Mouse (Mus musculus) megakaryocyte-erythroid progenitor cell, adult 5-6 weeks (primary cell): ENCODE results near the gene Gm21188. TPM values are rescaled to one million over a fixed set of nuclear protein-coding genes. Genes with fewer than 3 reads are reported as not detected.
A peak's percentile ranks its signal among the peaks of the same experiment; 100 is the strongest.
"Not testable (repeated sequence)": the region's sequence is repeated elsewhere in the genome, so short reads cannot be mapped to it uniquely, and the experiment has no call there.

Source experiments
- ATAC-seq: replicated peaks from 2 replicates; pipeline ENCODE4 v1.8.0; 2016; ENCODE audit warnings: mild to moderate bottlenecking, inconsistent platforms; ENCODE audit not compliant: severe bottlenecking, poor library complexity, low FRiP score, low TSS enrichment
- total RNA-seq, 2 experiments: library from RNA; stranded (forward) in 1 of 2; stranded (reverse) in 1 of 2; fragments of 200-1000, 215-1000 nt in 1 of 2; fragments of >200 nt in 1 of 2; fragmentation: Nextera tagmentation in 1 of 2; gene quantifications; 2 replicates each; pipeline ENCODE4 v1.2.3; 2014 to 2017

The Gm21188 gene
- total RNA-seq, 2 experiments from 2014 or later = not detected

DNA sequence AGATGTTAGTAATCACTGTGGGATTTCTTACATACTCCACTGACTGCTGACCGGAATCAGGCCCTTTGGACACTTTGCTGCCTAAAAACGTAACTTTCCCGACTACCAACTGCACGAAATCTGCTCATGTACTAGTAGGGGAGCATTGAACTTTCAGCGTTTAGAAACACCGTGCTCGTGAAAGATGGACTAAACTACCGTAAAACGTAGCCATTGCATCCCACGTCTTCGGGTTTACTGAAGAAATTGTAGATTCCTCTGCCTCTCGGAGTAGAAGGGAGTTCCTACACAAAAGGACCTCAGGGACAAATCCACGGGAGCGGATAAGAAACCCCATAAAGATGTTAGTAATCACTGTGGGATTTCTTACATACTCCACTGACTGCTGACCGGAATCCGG, 20.3 kb downstream of the Gm21188 start:
- not testable (repeated sequence) for ATAC-seq

GRCm38 (mm10) chr13:120027368-120027767, 24.6 kb downstream of the Gm21188 start:
- not testable (repeated sequence) for ATAC-seq

DNA sequence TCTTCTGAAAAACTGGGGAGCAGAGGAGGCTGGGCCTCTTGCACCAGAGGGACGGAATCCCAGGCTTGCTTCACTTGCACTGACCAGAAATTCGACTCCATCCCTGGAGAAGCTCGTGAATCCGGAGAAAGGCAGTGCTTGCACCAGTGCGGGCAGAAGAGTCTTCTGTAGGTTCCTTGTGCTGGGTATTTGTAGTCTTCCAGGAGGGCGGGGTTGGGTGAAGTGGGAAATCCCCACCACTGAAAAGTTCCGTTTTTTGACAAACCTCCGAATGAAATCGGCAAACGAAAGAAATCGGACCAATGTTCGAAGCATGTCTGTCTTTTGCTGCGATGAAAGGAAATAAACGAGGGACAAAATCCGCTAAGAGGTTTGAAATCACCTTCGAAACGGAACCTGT, 25.1 kb downstream of the Gm21188 start, which contains the start of gene Gm36079:
TSS of gene Gm36079 (minus strand) at position 101 of the 400 bp plus-strand sequence.
- ATAC-seq = not testable (repeated sequence)

- ATAC-seq = not testable (repeated sequence)
These were observed 25.6 kb downstream of the Gm21188 start for GRCm38 (mm10) chr13:120026373-120026772.

- not testable (repeated sequence) for ATAC-seq
These were observed 26.4 kb downstream of the Gm21188 start for GRCm38 (mm10) chr13:120025576-120025975.

GRCm38 (mm10) chr13:120025004-120025403, 27.0 kb downstream of the Gm21188 start:
- ATAC-seq = not testable (repeated sequence)

GRCm38 (mm10) chr13:120024581-120024980, 27.4 kb downstream of the Gm21188 start:
- ATAC-seq = not testable (repeated sequence)

- ATAC-seq = peak; percentile 88
These were observed 30.5 kb downstream of the Gm21188 start for GRCm38 (mm10) chr13:120021477-120021876.

- peak; percentile 47; the same call in 1 of the 2 replicates for ATAC-seq
These were observed 36.5 kb downstream of the Gm21188 start for GRCm38 (mm10) chr13:120015348-120016007.

DNA sequence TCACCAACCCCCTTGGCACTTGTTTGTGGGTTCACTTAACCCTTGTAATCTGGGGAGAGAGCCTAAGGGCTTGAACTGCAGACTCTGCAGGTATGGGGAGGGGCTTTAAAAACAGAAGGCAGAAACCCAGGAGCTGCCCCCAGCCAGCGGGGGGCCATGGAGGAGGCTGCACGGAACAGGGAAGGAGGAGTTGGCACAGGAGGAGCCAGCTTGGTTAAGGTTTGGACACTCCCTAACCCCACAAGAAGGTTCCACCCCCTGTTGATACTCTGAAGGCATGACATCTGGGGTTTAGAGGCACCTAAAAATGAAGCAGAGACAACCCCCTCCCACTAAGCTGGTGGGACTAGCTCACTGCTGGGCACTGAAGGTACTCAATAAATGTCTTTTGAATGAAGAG, 38.0 kb downstream of the Gm21188 start:
- ATAC-seq = peak; percentile 62

DNA sequence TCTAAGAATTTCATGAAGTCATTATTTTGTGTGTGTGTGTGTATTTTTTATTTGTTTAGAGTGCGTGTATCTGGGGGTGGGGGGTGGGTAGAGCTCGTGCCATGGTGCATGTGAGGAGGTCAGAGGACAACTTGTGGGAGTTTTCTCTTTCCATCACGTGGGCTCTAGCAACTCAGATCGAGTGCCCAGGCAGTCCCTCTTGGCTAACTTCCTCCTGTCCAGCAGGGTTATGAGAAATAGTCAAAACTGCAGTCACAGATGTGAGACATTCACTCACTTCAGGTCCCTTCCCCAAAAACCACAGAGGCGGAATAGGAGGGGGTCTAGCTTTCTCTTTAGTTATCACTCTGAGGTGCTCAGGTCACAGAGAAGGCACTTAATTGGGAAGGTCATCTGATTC, 38.5 kb downstream of the Gm21188 start:
- ATAC-seq = 0 out of 2 replicates have a peak, but pooled peaks have one; percentile 19

GRCm38 (mm10) chr13:120010068-120010467, 41.9 kb downstream of the Gm21188 start:
- not testable (repeated sequence) for ATAC-seq

GRCm38 (mm10) chr13:119999215-119999614, 52.8 kb downstream of the Gm21188 start:
- not testable (repeated sequence) for ATAC-seq

- ATAC-seq = peak; percentile 99
These were observed 53.4 kb downstream of the Gm21188 start for GRCm38 (mm10) chr13:119998442-119999086.

- ATAC-seq = peak; percentile 95
These were observed 60.0 kb downstream of the Gm21188 start for GRCm38 (mm10) chr13:119991917-119992496.

DNA sequence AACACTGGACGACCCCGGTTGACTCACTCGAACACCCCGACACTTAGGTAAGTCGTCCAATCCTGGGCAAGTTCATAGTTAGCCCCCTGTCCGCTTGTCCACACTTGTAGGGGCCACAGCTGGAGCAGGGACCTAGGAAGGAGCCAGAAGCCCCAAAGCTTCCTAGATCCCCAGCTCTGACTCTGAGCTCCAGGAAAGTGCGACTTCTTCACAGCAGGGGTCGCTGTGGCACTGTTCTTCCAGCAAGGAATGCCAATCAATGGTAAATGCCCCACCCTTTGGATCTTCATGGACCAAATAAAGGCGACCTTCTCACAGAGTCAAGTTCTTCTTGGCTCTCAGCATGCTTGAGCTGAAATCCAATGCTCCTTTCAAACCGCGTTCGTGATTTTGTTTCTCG, 60.7 kb downstream of the Gm21188 start:
- ATAC-seq = peak; percentile 72

Other genes starting within 250 kb of the Gm21188 start
- not detected in 2 replicates for gene AF067063, start 222.0 kb downstream of the Gm21188 start, total RNA-seq (2014; fragmentation: Nextera tagmentation)
- gene AF067063, start 222.0 kb downstream of the Gm21188 start, total RNA-seq (2017) = not detected in 2 replicates
- gene D13Ertd608e, start 216.2 kb downstream of the Gm21188 start, total RNA-seq (2014; fragmentation: Nextera tagmentation) = not detected in 2 replicates
- gene D13Ertd608e, start 216.2 kb downstream of the Gm21188 start, total RNA-seq (2017) = not detected in 2 replicates
- gene Tcstv1, start 157.4 kb downstream of the Gm21188 start, total RNA-seq (2014; fragmentation: Nextera tagmentation) = not detected in 2 replicates
- gene Tcstv1, start 157.4 kb downstream of the Gm21188 start, total RNA-seq (2017) = not detected in 2 replicates
- not detected in 2 replicates for gene Gm21761, start 122.9 kb downstream of the Gm21188 start, total RNA-seq (2014; fragmentation: Nextera tagmentation)
- not detected in 2 replicates for gene Gm21761, start 122.9 kb downstream of the Gm21188 start, total RNA-seq (2017)
- gene B020031M17Rik, start 101.4 kb downstream of the Gm21188 start, total RNA-seq (2014; fragmentation: Nextera tagmentation) = not detected in 2 replicates
- not detected in 2 replicates for gene B020031M17Rik, start 101.4 kb downstream of the Gm21188 start, total RNA-seq (2017)
- not detected in 2 replicates for gene Gm36079, start 25.2 kb downstream of the Gm21188 start, total RNA-seq (2014; fragmentation: Nextera tagmentation)
- not detected in 2 replicates for gene Gm36079, start 25.2 kb downstream of the Gm21188 start, total RNA-seq (2017)
- gene Gm20767, start 88.1 kb upstream of the Gm21188 start, total RNA-seq (2014; fragmentation: Nextera tagmentation) = not detected in 2 replicates
- not detected in 2 replicates for gene Gm20767, start 88.1 kb upstream of the Gm21188 start, total RNA-seq (2017)
- not detected in 2 replicates for gene Gm21818, start 120.2 kb upstream of the Gm21188 start, total RNA-seq (2014; fragmentation: Nextera tagmentation)
- gene Gm21818, start 120.2 kb upstream of the Gm21188 start, total RNA-seq (2017) = not detected in 2 replicates
- not detected in 2 replicates for gene Gm21762, start 163.8 kb upstream of the Gm21188 start, total RNA-seq (2014; fragmentation: Nextera tagmentation)
- gene Gm21762, start 163.8 kb upstream of the Gm21188 start, total RNA-seq (2017) = not detected in 2 replicates
- not detected in 2 replicates for gene Gm21731, start 186.9 kb upstream of the Gm21188 start, total RNA-seq (2014; fragmentation: Nextera tagmentation)
- gene Gm21731, start 186.9 kb upstream of the Gm21188 start, total RNA-seq (2017) = not detected in 2 replicates
- gene AF067061, start 210.9 kb upstream of the Gm21188 start, total RNA-seq (2014; fragmentation: Nextera tagmentation) = not detected in 2 replicates
- not detected in 2 replicates for gene AF067061, start 210.9 kb upstream of the Gm21188 start, total RNA-seq (2017)
- 0.57 TPM in 1 of 2 replicates, not detected in the other for gene BC147527, start 248.2 kb upstream of the Gm21188 start, total RNA-seq (2014; fragmentation: Nextera tagmentation)
- 3.7 and 4.2 TPM in 2 replicates for gene BC147527, start 248.2 kb upstream of the Gm21188 start, total RNA-seq (2017)